Mouse (Mus musculus) small intestine, adult 2 months (tissue): Measurements from ENCODE around the gene Tubgcp6. TPM values are rescaled to one million over a fixed set of nuclear protein-coding genes. Genes with fewer than 3 reads are reported as not detected.
A peak's percentile ranks its signal among the peaks of the same experiment; 100 is the strongest.

Source experiments
- H3K27ac ChIP-seq: fragments of 200-500 bp; 2 replicates; pipeline ENCODE4 v1.5.1; 2012; ENCODE audit warnings: low read depth, low read length, control low read depth, inconsistent platforms; ENCODE audit not compliant: insufficient read depth
- H3K27me3 ChIP-seq: fragments of 200-500 bp; 2 replicates; pipeline ENCODE4 v1.6.1; 2012; ENCODE audit warnings: mild to moderate bottlenecking, moderate library complexity, low read length, inconsistent platforms; ENCODE audit not compliant: control insufficient read depth, insufficient read depth
- H3K36me3 ChIP-seq: fragments of 200-500 bp; 2 replicates; pipeline ENCODE4 v1.6.1; 2012; ENCODE audit warnings: mild to moderate bottlenecking, low read length, control low read depth, inconsistent platforms; ENCODE audit not compliant: control insufficient read depth, insufficient read depth
- H3K4me1 ChIP-seq: fragments of 200-500 bp; 2 replicates; pipeline ENCODE4 v1.6.1; 2012; ENCODE audit warnings: low read length, inconsistent platforms, mixed read lengths; ENCODE audit not compliant: control insufficient read depth, insufficient read depth, insufficient read length
- H3K4me3 ChIP-seq: fragments of 200-500 bp; 2 replicates; pipeline ENCODE4 v1.5.1; 2012; ENCODE audit warnings: low read depth, mild to moderate bottlenecking, control low read depth, inconsistent platforms, low read length, moderate library complexity
- CTCF ChIP-seq: fragments of 200-500 bp; IDR thresholded peaks from 2 replicates; pipeline ENCODE4 v1.5.1; 2012; ENCODE audit warnings: low read depth, mild to moderate bottlenecking, control low read depth, inconsistent platforms, low read length, moderate library complexity, mixed read lengths; ENCODE audit not compliant: insufficient replicate concordance, insufficient read length; ENCODE audit errors: extremely low read depth
- POLR2A ChIP-seq: fragments of 200-500 bp; IDR thresholded peaks from 2 replicates; pipeline ENCODE4 v1.6.1; 2012; ENCODE audit warnings: low read depth, mild to moderate bottlenecking, control low read depth, inconsistent platforms, low read length, moderate library complexity
- WGBS: fragments of 180-500 bp; shearing (Covaris S2); methylation state at CpG from one replicate; pipeline ENCODE4 v1.1.7; 2018; 5-methylcytosine and 5-hydroxymethylcytosine counted together
- polyA plus RNA-seq: library from polyadenylated mRNA; depleted of rRNA; stranded (reverse); fragments of >200 nt; gene quantifications from 2 replicates; pipeline ENCODE4 v1.2.3, GENCODE M21; 2012

The Tubgcp6 gene
- polyA plus RNA-seq, 1 experiment, result 29.0 TPM

DNA sequence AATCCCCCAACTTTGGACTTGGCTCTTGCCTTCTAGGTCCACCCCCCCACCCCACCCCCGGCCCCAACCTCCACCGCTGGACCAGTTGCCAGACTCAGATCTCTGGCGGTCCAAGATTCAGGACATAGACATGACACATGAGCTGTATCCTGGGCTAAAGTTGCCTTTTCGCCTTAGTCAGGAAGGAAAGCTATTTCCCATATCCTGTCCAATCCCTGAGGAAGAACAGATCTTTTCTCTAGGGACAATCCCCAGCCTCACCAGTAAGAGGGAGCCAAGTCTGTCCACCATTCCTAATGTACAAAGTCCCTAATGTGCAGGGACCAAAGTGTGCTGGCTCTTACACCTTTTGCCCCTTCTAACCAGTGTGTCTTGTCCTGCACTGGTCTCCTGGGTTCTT lies 19.0 kb upstream of the Tubgcp6 start:
- Histone ChIP-seq H3K36me3 (no peaks in the 10 kb centered on the region), H3K4me1 (peaks cover 10% of the 10 kb centered on the region), H3K27me3 (peaks cover 32% of the 10 kb centered on the region), H3K4me3 (no peak overlapping the region), H3K27ac (no peak overlapping the region)
- TF ChIP-seq CTCF, result no peak
- TF ChIP-seq POLR2A, result no peak
- 64% methylated on average over 4 of the region's 4 CpGs for WGBS

DNA sequence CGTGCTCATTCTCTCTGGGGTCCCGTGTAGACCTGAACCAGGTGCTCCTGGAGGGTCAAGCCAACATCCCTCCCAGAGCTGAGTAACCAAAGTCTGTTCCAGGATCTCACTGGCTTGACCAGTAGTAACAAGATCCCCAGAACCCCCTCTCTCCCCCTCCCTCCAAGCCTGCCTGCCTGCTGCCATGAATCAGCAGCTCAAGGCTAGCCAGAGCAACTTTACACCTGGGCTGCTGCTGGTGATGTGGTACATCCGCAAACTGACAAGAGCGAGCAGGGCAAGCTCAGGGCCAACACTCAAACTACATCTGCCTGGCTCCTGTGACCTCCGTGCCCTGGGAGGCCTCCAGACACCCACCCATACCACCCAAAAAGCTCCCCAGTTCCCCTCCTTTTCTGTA lies 18.5 kb upstream of the Tubgcp6 start:
- Histone ChIP-seq H3K4me1 (peaks cover 5% of the 10 kb centered on the region), H3K4me3 (no peak overlapping the region), H3K27me3 (peaks cover 27% of the 10 kb centered on the region), H3K36me3 (no peaks in the 10 kb centered on the region), H3K27ac (no peak overlapping the region)
- WGBS, result 21% methylated on average over 5 of the region's 5 CpGs
- TF ChIP-seq POLR2A (no peak), CTCF (no peak)

DNA sequence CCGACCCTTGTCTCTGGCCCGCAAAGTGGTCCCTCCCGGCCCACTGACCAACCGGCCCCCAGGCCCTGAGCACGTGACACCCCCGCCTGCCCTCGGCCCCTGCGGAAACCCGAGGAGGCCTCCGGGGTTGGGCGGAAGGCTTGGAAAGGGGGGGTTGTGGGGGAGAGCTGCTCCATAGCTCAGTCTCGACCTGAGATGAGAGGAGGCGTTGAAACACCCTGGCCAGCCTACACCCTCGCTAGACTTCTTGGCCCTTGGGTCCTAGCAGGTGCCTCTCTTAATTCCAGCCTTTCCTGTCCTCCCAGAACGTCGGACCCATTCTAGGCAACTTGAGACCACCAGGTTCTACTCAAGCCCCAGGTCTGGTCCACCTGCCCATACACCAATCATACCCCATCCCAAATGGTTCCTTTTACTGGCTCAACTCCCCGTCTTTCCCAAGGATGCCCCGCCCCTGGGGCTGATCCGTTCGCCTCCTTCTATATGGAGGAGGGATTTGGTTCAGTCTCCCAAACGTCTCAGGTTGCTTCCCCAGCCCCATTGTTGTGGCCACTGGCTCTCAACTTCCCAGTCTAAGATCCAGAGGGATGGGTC lies 17.8 kb upstream of the Tubgcp6 start, which contains the start of gene Mapk12:
Gene Mapk12, minus strand, starts transcription at position 45 of the 594 bp plus-strand sequence.
- WGBS, result 2% methylated on average over 21 of the region's 21 CpGs
- H3K4me3 ChIP-seq, result peak within 1 kb of the TSS; percentile 67
- TF ChIP-seq POLR2A (no peak), CTCF (no peak)

GRCm38 (mm10) chr15:89140048-89140658 lies 17.2 kb upstream of the Tubgcp6 start:
- H3K4me3 ChIP-seq, result peak overlapping the region; percentile 67
- H3K36me3 ChIP-seq, result no peaks in the 10 kb centered on the region
- TF ChIP-seq POLR2A, result no peak
- no peak for TF ChIP-seq CTCF
- H3K27me3 ChIP-seq, result peaks cover 27% of the 10 kb centered on the region
- under 1% methylated on average over 53 of the region's 53 CpGs for WGBS
- peak overlapping the region; percentile 4 for H3K27ac ChIP-seq
- H3K4me1 ChIP-seq, result peaks cover 4% of the 10 kb centered on the region

More for the DNA sequence above, 17.8 kb upstream of the Tubgcp6 start, which contains the start of gene Mapk12:
- Histone ChIP-seq H3K27ac (peak within 1 kb of the TSS; percentile 4), H3K36me3 (no peaks in the 10 kb centered on the region), H3K27me3 (peaks cover 27% of the 10 kb centered on the region), H3K4me1 (peaks cover 4% of the 10 kb centered on the region)

DNA sequence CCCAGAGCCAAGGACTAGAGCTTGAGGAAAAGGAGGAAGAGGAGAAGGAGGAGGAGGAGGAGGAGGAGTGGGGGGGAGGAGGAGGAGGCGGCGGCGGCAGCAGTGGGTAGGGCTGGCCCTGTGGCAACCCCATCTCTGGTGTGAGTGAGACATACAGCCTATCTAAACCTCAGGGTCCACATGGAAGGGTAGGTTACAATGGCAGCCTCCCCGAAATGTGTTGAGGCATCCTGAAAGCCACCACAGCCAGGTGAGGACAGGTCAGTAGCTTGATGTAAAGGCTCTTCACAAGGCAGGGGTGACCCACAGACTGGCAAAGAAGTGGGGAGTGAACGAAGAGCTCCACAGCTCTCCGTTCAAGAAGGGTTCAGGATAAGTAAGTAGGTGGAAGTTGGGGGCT lies 15.6 kb upstream of the Tubgcp6 start:
- Histone ChIP-seq H3K27me3 (peaks cover 27% of the 10 kb centered on the region), H3K27ac (no peak overlapping the region), H3K4me1 (peaks cover 4% of the 10 kb centered on the region), H3K4me3 (no peak overlapping the region), H3K36me3 (no peaks in the 10 kb centered on the region)
- 90% methylated on average over 6 of the region's 6 CpGs for WGBS
- no peak for TF ChIP-seq POLR2A
- TF ChIP-seq CTCF, result no peak

- peaks cover 27% of the 10 kb centered on the region for H3K27me3 ChIP-seq
- 75% methylated on average over 7 of the region's 7 CpGs for WGBS
These were observed 15.1 kb upstream of the Tubgcp6 start for GRCm38 (mm10) chr15:89138046-89138405.

GRCm38 (mm10) chr15:89137378-89138045 lies 14.6 kb upstream of the Tubgcp6 start:
- H3K27me3 ChIP-seq, result peaks cover 27% of the 10 kb centered on the region
- no peak overlapping the region for H3K4me3 ChIP-seq
- H3K4me1 ChIP-seq, result peaks cover 4% of the 10 kb centered on the region
- H3K36me3 ChIP-seq, result no peaks in the 10 kb centered on the region
- 72% methylated on average over 11 of the region's 11 CpGs for WGBS
- H3K27ac ChIP-seq, result no peak overlapping the region
- TF ChIP-seq CTCF (no peak), POLR2A (no peak)

More at GRCm38 (mm10) chr15:89138046-89138405, 15.1 kb upstream of the Tubgcp6 start:
- no peak overlapping the region for H3K27ac ChIP-seq
- no peak overlapping the region for H3K4me3 ChIP-seq
- peaks cover 4% of the 10 kb centered on the region for H3K4me1 ChIP-seq
- H3K36me3 ChIP-seq, result no peaks in the 10 kb centered on the region
- TF ChIP-seq CTCF, result no peak
- no peak for TF ChIP-seq POLR2A
